Mouse (Mus musculus): ENCODE results near the gene Fancc. TPM values are rescaled to one million over a fixed set of nuclear protein-coding genes. Genes with fewer than 3 reads are reported as not detected.

Fancc gene
- polyA plus RNA-seq, 1 experiment: 9.0 TPM

DNA sequence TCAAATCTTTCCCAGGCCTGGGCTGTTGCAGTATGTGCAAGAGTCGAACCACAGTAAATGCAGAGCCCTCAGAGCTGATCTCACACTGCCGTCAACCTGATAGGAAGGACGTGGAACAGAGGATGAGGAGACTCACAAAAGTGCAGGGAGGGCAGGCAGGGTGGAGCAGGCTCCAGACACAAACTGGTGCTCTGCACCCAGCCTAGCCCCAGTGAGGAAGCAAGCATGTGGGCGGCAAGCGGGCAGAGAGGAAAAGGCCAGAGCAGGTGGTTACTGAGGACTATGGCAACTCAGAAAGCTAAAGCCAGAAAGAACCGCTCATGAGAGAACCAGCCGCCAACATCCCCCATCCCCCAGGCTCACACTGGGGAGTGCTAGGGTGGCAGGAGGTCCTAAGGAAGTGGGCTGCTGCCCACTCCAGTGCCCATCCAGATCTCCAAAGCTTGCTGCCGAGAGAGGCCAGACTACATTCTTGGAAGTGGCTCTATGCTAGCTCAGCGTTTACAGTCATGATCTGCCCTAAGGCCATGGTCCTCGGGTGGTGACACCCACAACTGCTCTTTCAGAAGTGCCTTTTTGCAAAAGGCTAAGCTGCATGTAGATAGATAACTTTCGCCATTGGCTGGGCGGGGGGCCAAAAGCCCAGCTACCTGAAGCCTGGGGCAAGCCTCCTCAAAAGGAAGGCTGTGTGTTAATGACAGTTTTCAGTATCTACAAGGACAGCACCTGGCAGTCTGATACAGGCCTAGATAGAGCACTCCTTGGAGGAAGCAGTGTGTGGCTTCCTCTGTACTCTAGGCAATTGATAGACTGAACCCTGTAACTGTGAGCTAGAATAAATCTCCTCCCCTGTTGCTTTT is 183.1 kb downstream of the Fancc start:
- DNase-seq: peak; percentile 46
- Histone ChIP-seq H3K27ac (ENCODE audit: insufficient read depth, low read depth, low read length) (no peak overlapping the region), H3K36me3 (ENCODE audit: control insufficient read depth, insufficient read depth, low read length) (no peaks in the 10 kb centered on the region), H3K27me3 (replicated peaks; ENCODE audit: control insufficient read depth, insufficient read depth, low read length) (no peaks in the 10 kb centered on the region), H3K4me1 (ENCODE audit: control insufficient read depth, insufficient read depth, low read length) (peaks cover 28% of the 10 kb centered on the region), H3K4me3 (ENCODE audit: insufficient read depth, low read depth, low read length) (no peak overlapping the region)
- WGBS: 50% methylated on average over 12 of the region's 12 CpGs
- TF ChIP-seq CTCF (conservative IDR thresholded peaks at IDR 0.05; ENCODE audit: insufficient read depth, insufficient read length, low read depth, low read length) (no peak), POLR2A (IDR thresholded peaks at IDR 0.05; ENCODE audit: low read depth, low read length) (no peak)

DNA sequence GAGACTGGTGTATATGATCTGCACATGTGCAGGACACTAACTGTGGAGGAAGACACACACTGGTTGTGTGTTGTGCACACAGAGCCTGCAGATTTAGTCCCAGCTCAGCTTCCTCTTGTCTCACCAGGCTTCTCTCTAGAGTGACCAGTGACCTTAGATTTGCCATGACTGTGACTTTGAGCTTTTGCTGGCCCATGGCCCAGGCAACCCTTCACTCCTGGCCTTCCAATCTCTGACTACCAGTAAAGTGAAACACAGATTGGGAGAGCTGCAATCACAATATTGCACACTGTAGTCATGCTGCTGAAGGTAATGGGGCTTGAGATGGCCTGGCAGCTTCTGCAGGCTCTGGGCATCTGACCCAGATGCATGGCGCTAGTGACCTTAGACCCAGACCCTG is 183.8 kb downstream of the Fancc start:
- TF ChIP-seq CTCF (conservative IDR thresholded peaks at IDR 0.05; ENCODE audit: insufficient read depth, insufficient read length, low read depth, low read length): no peak
- TF ChIP-seq POLR2A (IDR thresholded peaks at IDR 0.05; ENCODE audit: low read depth, low read length): no peak
- Histone ChIP-seq H3K4me3 (ENCODE audit: insufficient read depth, low read depth, low read length) (no peak overlapping the region), H3K4me1 (ENCODE audit: control insufficient read depth, insufficient read depth, low read length) (peaks cover 28% of the 10 kb centered on the region), H3K36me3 (ENCODE audit: control insufficient read depth, insufficient read depth, low read length) (no peaks in the 10 kb centered on the region), H3K27me3 (replicated peaks; ENCODE audit: control insufficient read depth, insufficient read depth, low read length) (no peaks in the 10 kb centered on the region), H3K27ac (ENCODE audit: insufficient read depth, low read depth, low read length) (peak overlapping the region; percentile 15; the same call in 1 of the 2 replicates)
- DNase-seq: peak; percentile 77
- WGBS: 65% methylated on average over 1 of the region's 1 CpGs

DNA sequence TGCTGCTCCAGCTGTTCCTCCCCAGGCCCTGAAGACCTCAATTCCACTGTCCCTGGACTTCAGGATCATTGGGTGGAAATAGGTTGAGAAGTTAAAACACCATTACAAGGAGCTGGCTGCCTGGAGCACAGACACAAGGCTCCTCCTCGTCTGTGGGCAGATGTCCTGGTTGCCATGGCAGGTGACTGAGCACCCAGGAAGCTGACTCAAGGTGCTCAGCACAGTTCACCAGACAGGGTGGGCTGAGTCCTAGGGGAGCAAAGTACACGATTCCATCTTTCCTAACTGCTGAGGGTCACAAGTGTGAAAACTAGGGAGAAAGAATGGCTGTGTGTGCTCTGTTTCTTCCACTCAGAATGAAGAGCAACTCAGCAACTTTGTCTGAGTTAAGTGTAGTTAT is 185.9 kb downstream of the Fancc start:
- peaks cover 28% of the 10 kb centered on the region for H3K4me1 ChIP-seq (ENCODE audit: control insufficient read depth, insufficient read depth, low read length)
- no peak for TF ChIP-seq CTCF (conservative IDR thresholded peaks at IDR 0.05; ENCODE audit: insufficient read depth, insufficient read length, low read depth, low read length)
- no peak for TF ChIP-seq POLR2A (IDR thresholded peaks at IDR 0.05; ENCODE audit: low read depth, low read length)
- no peaks in the 10 kb centered on the region for H3K27me3 ChIP-seq (replicated peaks; ENCODE audit: control insufficient read depth, insufficient read depth, low read length)
- 37% methylated on average over 2 of the region's 2 CpGs for WGBS
- peak; percentile 48 for DNase-seq
- H3K27ac ChIP-seq (ENCODE audit: insufficient read depth, low read depth, low read length): no peak overlapping the region
- no peak overlapping the region for H3K4me3 ChIP-seq (ENCODE audit: insufficient read depth, low read depth, low read length)
- no peaks in the 10 kb centered on the region for H3K36me3 ChIP-seq (ENCODE audit: control insufficient read depth, insufficient read depth, low read length)

DNA sequence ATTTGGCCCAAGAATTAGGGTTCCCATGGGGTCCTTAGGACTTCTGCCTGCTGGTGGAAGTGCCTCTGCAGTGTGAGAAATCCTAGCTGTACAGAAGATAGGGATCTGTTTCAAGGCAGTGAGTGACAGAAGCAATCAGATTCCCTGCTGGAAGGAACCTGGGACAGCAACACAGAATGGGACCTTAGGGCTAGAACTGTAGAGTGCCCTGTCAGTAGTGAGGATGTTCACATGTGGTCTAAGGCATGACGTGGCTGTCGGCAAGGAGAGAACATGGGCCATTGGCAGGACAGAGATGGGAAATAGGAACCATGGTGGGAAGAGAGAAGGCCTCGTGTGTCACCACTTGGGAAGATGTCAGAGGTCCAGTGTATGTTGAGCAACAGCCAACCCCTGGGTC is 187.5 kb downstream of the Fancc start:
- H3K36me3 ChIP-seq (ENCODE audit: control insufficient read depth, insufficient read depth, low read length): no peaks in the 10 kb centered on the region
- TF ChIP-seq CTCF (conservative IDR thresholded peaks at IDR 0.05; ENCODE audit: insufficient read depth, insufficient read length, low read depth, low read length) (no peak), POLR2A (IDR thresholded peaks at IDR 0.05; ENCODE audit: low read depth, low read length) (no peak)
- 79% methylated on average over 3 of the region's 3 CpGs for WGBS

DNA sequence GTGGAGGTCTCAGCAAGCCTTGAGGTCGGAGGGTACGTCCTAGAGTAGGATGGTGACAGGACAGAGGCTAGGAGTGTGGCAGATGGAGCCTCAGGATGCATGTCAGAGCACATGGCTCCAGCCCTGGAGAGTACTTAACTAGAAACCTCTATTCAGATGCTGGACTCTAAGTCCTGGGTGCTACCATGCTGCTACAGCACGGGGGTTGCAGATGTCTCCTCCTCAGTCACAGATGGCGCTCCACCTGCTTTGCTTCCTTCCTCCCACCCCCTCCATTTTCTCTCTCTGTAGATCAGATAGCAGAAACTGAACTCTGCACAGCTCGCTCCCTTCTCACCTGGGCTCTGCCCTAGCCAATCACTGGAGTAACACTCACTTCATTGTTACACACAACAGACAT is 190.3 kb downstream of the Fancc start:
- no peaks in the 10 kb centered on the region for H3K27me3 ChIP-seq (replicated peaks; ENCODE audit: control insufficient read depth, insufficient read depth, low read length)
- H3K36me3 ChIP-seq (ENCODE audit: control insufficient read depth, insufficient read depth, low read length): no peaks in the 10 kb centered on the region
- no peak for DNase-seq
- WGBS: 86% methylated on average over 5 of the region's 5 CpGs
- no peak overlapping the region for H3K27ac ChIP-seq (ENCODE audit: insufficient read depth, low read depth, low read length)
- TF ChIP-seq POLR2A (IDR thresholded peaks at IDR 0.05; ENCODE audit: low read depth, low read length) (no peak), CTCF (conservative IDR thresholded peaks at IDR 0.05; ENCODE audit: insufficient read depth, insufficient read length, low read depth, low read length) (no peak)
- peaks cover 8% of the 10 kb centered on the region; the same call in 1 of the 2 replicates for H3K4me1 ChIP-seq (ENCODE audit: control insufficient read depth, insufficient read depth, low read length)
- no peak overlapping the region for H3K4me3 ChIP-seq (ENCODE audit: insufficient read depth, low read depth, low read length)

More for the DNA sequence above, 187.5 kb downstream of the Fancc start:
- Histone ChIP-seq H3K27ac (ENCODE audit: insufficient read depth, low read depth, low read length) (no peak overlapping the region), H3K4me1 (ENCODE audit: control insufficient read depth, insufficient read depth, low read length) (peaks cover 21% of the 10 kb centered on the region), H3K27me3 (replicated peaks; ENCODE audit: control insufficient read depth, insufficient read depth, low read length) (no peaks in the 10 kb centered on the region), H3K4me3 (ENCODE audit: insufficient read depth, low read depth, low read length) (no peak overlapping the region)
- no peak for DNase-seq

DNA sequence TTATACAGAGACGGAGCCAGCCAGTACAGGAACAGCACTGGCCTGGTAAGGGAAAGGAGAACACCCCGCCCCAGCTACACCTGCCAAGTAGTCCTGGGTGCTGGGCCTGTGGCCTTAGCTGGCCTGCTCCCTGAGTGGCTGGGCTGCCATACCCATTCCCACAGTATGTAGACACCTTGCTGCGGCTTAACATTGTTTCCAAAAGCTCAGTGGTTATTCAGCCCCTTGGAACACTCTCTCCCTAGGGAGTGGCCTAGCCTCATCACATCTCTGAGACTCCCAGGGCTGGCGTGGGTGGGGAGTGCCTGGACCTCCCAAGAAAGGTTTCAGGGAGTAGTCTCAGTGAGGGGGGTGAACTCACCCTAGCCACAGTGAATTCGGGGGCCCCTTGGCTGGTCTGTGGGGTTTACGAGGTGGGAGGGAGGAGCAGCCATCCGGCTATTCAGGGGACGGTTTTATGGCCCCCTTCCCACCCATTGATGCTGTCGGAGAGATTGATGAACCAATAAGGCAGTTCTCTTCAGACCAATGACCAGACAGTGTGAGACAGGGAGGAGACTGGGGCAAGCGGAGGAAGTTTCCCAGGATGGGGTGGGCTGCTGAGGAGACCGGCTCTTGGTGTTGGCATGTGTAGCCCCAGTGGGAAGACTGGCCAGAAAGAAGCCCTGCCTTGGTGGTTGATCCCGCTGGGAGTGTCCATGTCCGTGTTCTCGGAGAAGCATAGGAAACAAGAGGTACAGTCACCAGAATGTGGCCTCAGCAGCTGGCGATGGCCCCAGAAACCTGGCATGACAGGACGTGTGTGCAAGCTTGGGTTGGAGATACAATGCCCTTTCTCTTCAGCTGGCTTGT is 191.7 kb downstream of the Fancc start:
- Histone ChIP-seq H3K4me3 (ENCODE audit: insufficient read depth, low read depth, low read length) (no peak overlapping the region), H3K4me1 (ENCODE audit: control insufficient read depth, insufficient read depth, low read length) (peaks cover 12% of the 10 kb centered on the region), H3K36me3 (ENCODE audit: control insufficient read depth, insufficient read depth, low read length) (0 out of 2 replicates have a peak, but pooled peaks cover 2% of the 10 kb centered on the region), H3K27ac (ENCODE audit: insufficient read depth, low read depth, low read length) (no peak overlapping the region), H3K27me3 (replicated peaks; ENCODE audit: control insufficient read depth, insufficient read depth, low read length) (no peaks in the 10 kb centered on the region)
- WGBS: 55% methylated on average over 16 of the region's 16 CpGs
- no peak for DNase-seq
- TF ChIP-seq POLR2A (IDR thresholded peaks at IDR 0.05; ENCODE audit: low read depth, low read length) (no peak), CTCF (conservative IDR thresholded peaks at IDR 0.05; ENCODE audit: insufficient read depth, insufficient read length, low read depth, low read length) (no peak)

DNA sequence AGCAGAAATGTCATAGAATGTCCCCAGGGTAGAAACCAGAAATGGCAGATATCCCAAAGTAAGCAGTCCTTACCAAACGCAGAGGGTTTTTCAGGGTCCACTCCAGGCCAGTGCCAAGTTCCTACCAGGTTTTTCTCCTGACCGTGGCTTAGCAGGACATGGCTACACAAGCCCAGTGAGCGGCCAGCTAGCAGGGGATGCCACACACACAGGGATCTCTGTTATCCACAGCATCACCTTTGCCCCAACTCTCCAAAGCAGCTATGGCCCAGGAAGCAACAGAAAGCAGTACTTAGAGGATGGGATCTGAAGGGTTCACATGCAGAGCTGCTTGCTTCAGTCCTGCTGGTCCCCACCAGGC is 192.3 kb downstream of the Fancc start:
- WGBS: 42% methylated on average over 3 of the region's 3 CpGs
- no peaks in the 10 kb centered on the region for H3K27me3 ChIP-seq (replicated peaks; ENCODE audit: control insufficient read depth, insufficient read depth, low read length)
- TF ChIP-seq CTCF (conservative IDR thresholded peaks at IDR 0.05; ENCODE audit: insufficient read depth, insufficient read length, low read depth, low read length): no peak
- TF ChIP-seq POLR2A (IDR thresholded peaks at IDR 0.05; ENCODE audit: low read depth, low read length): no peak
- DNase-seq: no peak
- H3K27ac ChIP-seq (ENCODE audit: insufficient read depth, low read depth, low read length): peak overlapping the region; percentile 6; the same call in 1 of the 2 replicates
- 0 out of 2 replicates have a peak, but pooled peaks cover 2% of the 10 kb centered on the region for H3K36me3 ChIP-seq (ENCODE audit: control insufficient read depth, insufficient read depth, low read length)
- no peak overlapping the region for H3K4me3 ChIP-seq (ENCODE audit: insufficient read depth, low read depth, low read length)
- H3K4me1 ChIP-seq (ENCODE audit: control insufficient read depth, insufficient read depth, low read length): peaks cover 12% of the 10 kb centered on the region

All from kidney, adult 2 months (tissue).